Mouse (Mus musculus): Measurements from ENCODE around the gene Mtss1l.

DNA sequence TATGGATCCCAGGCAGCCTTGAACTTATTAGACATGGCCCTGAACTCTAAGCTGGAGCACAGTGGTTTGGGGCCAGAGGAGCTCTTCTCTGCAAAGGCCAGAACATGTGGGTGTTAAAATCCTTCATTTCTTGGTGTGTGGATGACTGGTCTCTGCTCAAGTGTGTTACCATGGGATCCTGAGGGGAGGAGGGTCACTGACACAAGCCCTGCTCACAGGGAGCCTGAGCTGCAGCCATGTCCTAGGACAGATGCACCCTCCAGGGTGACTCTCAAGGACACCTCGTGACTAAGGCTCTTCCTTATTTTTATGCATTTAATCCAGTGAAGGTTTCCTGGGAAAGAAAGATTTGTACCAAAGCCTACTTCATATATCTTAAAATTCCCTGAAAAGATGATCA is 23.2 kb upstream of the Mtss1l start:
- TF ChIP-seq CTCF (IDR thresholded peaks at IDR 0.05; ENCODE audit: insufficient read depth, low read depth, low read length) (no peak), POLR2A (IDR thresholded peaks at IDR 0.05; ENCODE audit: insufficient read depth, low read depth, low read length) (no peak)
